Mouse (Mus musculus): ENCODE results near the gene Ccr3. TPM values are rescaled to one million over a fixed set of nuclear protein-coding genes. Genes with fewer than 3 reads are reported as not detected.

Gene Ccr3
- polyA plus RNA-seq, 1 experiment from 2014 or later, result not detected

GRCm38 (mm10) chr9:123989671-123990070, 32.1 kb upstream of the Ccr3 start:
- Histone ChIP-seq H3K27ac (ENCODE audit: low read depth, low read length) (no peak overlapping the region), H3K27me3 (ENCODE audit: control insufficient read depth, insufficient read depth, low read length) (no peaks in the 10 kb centered on the region), H3K4me1 (ENCODE audit: control insufficient read depth, insufficient read depth, low read length) (no peaks in the 10 kb centered on the region), H3K4me2 (ENCODE audit: low read depth) (no peak overlapping the region), H3K9me3 (ENCODE audit: control insufficient read depth, low read length) (no peaks in the 10 kb centered on the region), H3K4me3 (ENCODE audit: low read depth, low read length) (no peak overlapping the region), H3K36me3 (ENCODE audit: control insufficient read depth, insufficient read depth, low read length) (no peaks in the 10 kb centered on the region), H3K9ac (ENCODE audit: low read length) (no peak overlapping the region)
- no peak for ATAC-seq (ENCODE audit: insufficient read depth, low FRiP score, low TSS enrichment)
- no peak for DNase-seq (ENCODE audit: low spot score)
- WGBS, result 77% methylated on average over 3 of the region's 3 CpGs

GRCm38 (mm10) chr9:123991312-123991906, 30.4 kb upstream of the Ccr3 start:
- no peaks in the 10 kb centered on the region for H3K36me3 ChIP-seq (ENCODE audit: control insufficient read depth, insufficient read depth, low read length)
- ATAC-seq (ENCODE audit: insufficient read depth, low FRiP score, low TSS enrichment) (no peak), DNase-seq (ENCODE audit: low spot score) (no peak)
- 61% methylated on average over 1 of the region's 1 CpGs for WGBS
- H3K4me3 ChIP-seq (ENCODE audit: low read depth, low read length), result no peak overlapping the region
- H3K27ac ChIP-seq (ENCODE audit: low read depth, low read length), result no peak overlapping the region
- no peaks in the 10 kb centered on the region for H3K4me1 ChIP-seq (ENCODE audit: control insufficient read depth, insufficient read depth, low read length)
- H3K9me3 ChIP-seq (ENCODE audit: control insufficient read depth, low read length), result no peaks in the 10 kb centered on the region
- no peak overlapping the region for H3K9ac ChIP-seq (ENCODE audit: low read length)
- no peaks in the 10 kb centered on the region for H3K27me3 ChIP-seq (ENCODE audit: control insufficient read depth, insufficient read depth, low read length)
- H3K4me2 ChIP-seq (ENCODE audit: low read depth), result no peak overlapping the region

- no peak for DNase-seq (ENCODE audit: low spot score)
- H3K27me3 ChIP-seq (ENCODE audit: control insufficient read depth, insufficient read depth, low read length), result no peaks in the 10 kb centered on the region
- no peaks in the 10 kb centered on the region for H3K4me1 ChIP-seq (ENCODE audit: control insufficient read depth, insufficient read depth, low read length)
- H3K9me3 ChIP-seq (ENCODE audit: control insufficient read depth, low read length), result no peaks in the 10 kb centered on the region
- no peak overlapping the region for H3K9ac ChIP-seq (ENCODE audit: low read length)
- H3K4me2 ChIP-seq (ENCODE audit: low read depth), result no peak overlapping the region
- no peak overlapping the region for H3K4me3 ChIP-seq (ENCODE audit: low read depth, low read length)
- no peak overlapping the region for H3K27ac ChIP-seq (ENCODE audit: low read depth, low read length)
- no peak for ATAC-seq (ENCODE audit: insufficient read depth, low FRiP score, low TSS enrichment)
- H3K36me3 ChIP-seq (ENCODE audit: control insufficient read depth, insufficient read depth, low read length), result no peaks in the 10 kb centered on the region
- 68% methylated on average over 3 of the region's 3 CpGs for WGBS
Measured at GRCm38 (mm10) chr9:123997719-123998118, 24.1 kb upstream of the Ccr3 start.

GRCm38 (mm10) chr9:123999784-124000183, 22.0 kb upstream of the Ccr3 start:
- no peaks in the 10 kb centered on the region for H3K9me3 ChIP-seq (ENCODE audit: control insufficient read depth, low read length)
- H3K9ac ChIP-seq (ENCODE audit: low read length), result no peak overlapping the region
- no peak for ATAC-seq (ENCODE audit: insufficient read depth, low FRiP score, low TSS enrichment)
- no peak for DNase-seq (ENCODE audit: low spot score)
- WGBS, result 97% methylated on average over 2 of the region's 2 CpGs
- H3K36me3 ChIP-seq (ENCODE audit: control insufficient read depth, insufficient read depth, low read length), result no peaks in the 10 kb centered on the region
- no peak overlapping the region for H3K4me2 ChIP-seq (ENCODE audit: low read depth)
- no peaks in the 10 kb centered on the region for H3K4me1 ChIP-seq (ENCODE audit: control insufficient read depth, insufficient read depth, low read length)
- no peak overlapping the region for H3K27ac ChIP-seq (ENCODE audit: low read depth, low read length)
- no peak overlapping the region for H3K4me3 ChIP-seq (ENCODE audit: low read depth, low read length)
- H3K27me3 ChIP-seq (ENCODE audit: control insufficient read depth, insufficient read depth, low read length), result no peaks in the 10 kb centered on the region

- H3K9me3 ChIP-seq (ENCODE audit: control insufficient read depth, low read length), result no peaks in the 10 kb centered on the region
- H3K9ac ChIP-seq (ENCODE audit: low read length), result no peak overlapping the region
- H3K36me3 ChIP-seq (ENCODE audit: control insufficient read depth, insufficient read depth, low read length), result no peaks in the 10 kb centered on the region
- H3K4me2 ChIP-seq (ENCODE audit: low read depth), result no peak overlapping the region
- no peak overlapping the region for H3K27ac ChIP-seq (ENCODE audit: low read depth, low read length)
- no peaks in the 10 kb centered on the region for H3K4me1 ChIP-seq (ENCODE audit: control insufficient read depth, insufficient read depth, low read length)
- ATAC-seq (ENCODE audit: insufficient read depth, low FRiP score, low TSS enrichment), result no peak
- no peak for DNase-seq (ENCODE audit: low spot score)
- H3K27me3 ChIP-seq (ENCODE audit: control insufficient read depth, insufficient read depth, low read length), result no peaks in the 10 kb centered on the region
- H3K4me3 ChIP-seq (ENCODE audit: low read depth, low read length), result no peak overlapping the region
- 83% methylated on average over 2 of the region's 2 CpGs for WGBS
Measured at GRCm38 (mm10) chr9:124012691-124013090, 9.1 kb upstream of the Ccr3 start.

GRCm38 (mm10) chr9:124013270-124013669, 8.5 kb upstream of the Ccr3 start:
- 87% methylated on average over 3 of the region's 3 CpGs for WGBS
- Histone ChIP-seq H3K4me2 (ENCODE audit: low read depth) (no peak overlapping the region), H3K4me3 (ENCODE audit: low read depth, low read length) (no peak overlapping the region), H3K27ac (ENCODE audit: low read depth, low read length) (no peak overlapping the region), H3K36me3 (ENCODE audit: control insufficient read depth, insufficient read depth, low read length) (no peaks in the 10 kb centered on the region), H3K27me3 (ENCODE audit: control insufficient read depth, insufficient read depth, low read length) (no peaks in the 10 kb centered on the region), H3K9ac (ENCODE audit: low read length) (no peak overlapping the region), H3K9me3 (ENCODE audit: control insufficient read depth, low read length) (no peaks in the 10 kb centered on the region), H3K4me1 (ENCODE audit: control insufficient read depth, insufficient read depth, low read length) (no peaks in the 10 kb centered on the region)
- no peak for DNase-seq (ENCODE audit: low spot score)
- ATAC-seq (ENCODE audit: insufficient read depth, low FRiP score, low TSS enrichment), result no peak

GRCm38 (mm10) chr9:124014985-124015652, 6.7 kb upstream of the Ccr3 start:
- H3K4me1 ChIP-seq (ENCODE audit: control insufficient read depth, insufficient read depth, low read length), result no peaks in the 10 kb centered on the region
- no peak overlapping the region for H3K4me2 ChIP-seq (ENCODE audit: low read depth)
- no peaks in the 10 kb centered on the region for H3K27me3 ChIP-seq (ENCODE audit: control insufficient read depth, insufficient read depth, low read length)
- no peak overlapping the region for H3K4me3 ChIP-seq (ENCODE audit: low read depth, low read length)
- WGBS, result 77% methylated on average over 2 of the region's 2 CpGs
- DNase-seq (ENCODE audit: low spot score) (no peak), ATAC-seq (ENCODE audit: insufficient read depth, low FRiP score, low TSS enrichment) (no peak)
- no peaks in the 10 kb centered on the region for H3K9me3 ChIP-seq (ENCODE audit: control insufficient read depth, low read length)
- no peaks in the 10 kb centered on the region for H3K36me3 ChIP-seq (ENCODE audit: control insufficient read depth, insufficient read depth, low read length)
- no peak overlapping the region for H3K9ac ChIP-seq (ENCODE audit: low read length)
- no peak overlapping the region for H3K27ac ChIP-seq (ENCODE audit: low read depth, low read length)

GRCm38 (mm10) chr9:124016048-124016447, 5.7 kb upstream of the Ccr3 start:
- WGBS, result 78% methylated on average over 2 of the region's 2 CpGs
- H3K27ac ChIP-seq (ENCODE audit: low read depth, low read length), result no peak overlapping the region
- no peaks in the 10 kb centered on the region for H3K4me1 ChIP-seq (ENCODE audit: control insufficient read depth, insufficient read depth, low read length)
- H3K9me3 ChIP-seq (ENCODE audit: control insufficient read depth, low read length), result no peaks in the 10 kb centered on the region
- no peak overlapping the region for H3K4me2 ChIP-seq (ENCODE audit: low read depth)
- ATAC-seq (ENCODE audit: insufficient read depth, low FRiP score, low TSS enrichment) (no peak), DNase-seq (ENCODE audit: low spot score) (no peak)
- no peak overlapping the region for H3K9ac ChIP-seq (ENCODE audit: low read length)
- no peak overlapping the region for H3K4me3 ChIP-seq (ENCODE audit: low read depth, low read length)
- no peaks in the 10 kb centered on the region for H3K27me3 ChIP-seq (ENCODE audit: control insufficient read depth, insufficient read depth, low read length)
- H3K36me3 ChIP-seq (ENCODE audit: control insufficient read depth, insufficient read depth, low read length), result no peaks in the 10 kb centered on the region

- DNase-seq (ENCODE audit: low spot score) (no peak), ATAC-seq (ENCODE audit: insufficient read depth, low FRiP score, low TSS enrichment) (no peak)
- Histone ChIP-seq H3K36me3 (ENCODE audit: control insufficient read depth, insufficient read depth, low read length) (no peaks in the 10 kb centered on the region), H3K27me3 (ENCODE audit: control insufficient read depth, insufficient read depth, low read length) (no peaks in the 10 kb centered on the region), H3K27ac (ENCODE audit: low read depth, low read length) (no peak overlapping the region), H3K9me3 (ENCODE audit: control insufficient read depth, low read length) (no peaks in the 10 kb centered on the region), H3K4me3 (ENCODE audit: low read depth, low read length) (no peak overlapping the region), H3K4me1 (ENCODE audit: control insufficient read depth, insufficient read depth, low read length) (no peaks in the 10 kb centered on the region), H3K9ac (ENCODE audit: low read length) (no peak overlapping the region), H3K4me2 (ENCODE audit: low read depth) (no peak overlapping the region)
- 86% methylated on average over 3 of the region's 3 CpGs for WGBS
Measured at GRCm38 (mm10) chr9:124019887-124020286, 1.9 kb upstream of the Ccr3 start.

Data from neural tube, embryonic 11.5 days (tissue).